Mouse (Mus musculus): ENCODE data around the gene Akna. TPM values are rescaled to one million over a fixed set of nuclear protein-coding genes. Genes with fewer than 3 reads are reported as not detected.
"Not testable (repeated sequence)": the region's sequence is repeated elsewhere in the genome, so short reads cannot be mapped to it uniquely, and the experiment has no call there.

Akna gene
- polyA plus RNA-seq, 2 experiments from 2014 or later: 72.4 to 116 TPM

DNA sequence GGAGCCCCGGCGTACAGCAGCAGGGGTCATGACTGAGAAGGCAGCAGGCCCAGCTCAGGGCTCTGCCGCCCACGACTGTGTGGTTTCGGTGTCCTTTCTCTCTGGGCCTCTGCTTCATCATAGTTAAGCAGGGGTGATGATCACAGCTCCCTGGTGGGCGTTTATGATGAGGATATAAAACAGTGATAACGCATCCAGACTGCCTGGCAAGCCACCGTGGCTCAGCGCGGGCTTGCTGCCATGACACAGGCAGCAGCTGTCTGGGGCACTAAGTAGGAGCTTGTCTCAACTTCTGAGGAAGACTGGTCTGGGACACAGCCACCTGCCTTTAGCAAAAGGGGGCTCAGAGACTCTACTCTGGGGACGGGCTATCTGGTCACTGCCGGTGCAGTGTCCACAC is 19.7 kb downstream of the Akna start:
- no peak for ATAC-seq

DNA sequence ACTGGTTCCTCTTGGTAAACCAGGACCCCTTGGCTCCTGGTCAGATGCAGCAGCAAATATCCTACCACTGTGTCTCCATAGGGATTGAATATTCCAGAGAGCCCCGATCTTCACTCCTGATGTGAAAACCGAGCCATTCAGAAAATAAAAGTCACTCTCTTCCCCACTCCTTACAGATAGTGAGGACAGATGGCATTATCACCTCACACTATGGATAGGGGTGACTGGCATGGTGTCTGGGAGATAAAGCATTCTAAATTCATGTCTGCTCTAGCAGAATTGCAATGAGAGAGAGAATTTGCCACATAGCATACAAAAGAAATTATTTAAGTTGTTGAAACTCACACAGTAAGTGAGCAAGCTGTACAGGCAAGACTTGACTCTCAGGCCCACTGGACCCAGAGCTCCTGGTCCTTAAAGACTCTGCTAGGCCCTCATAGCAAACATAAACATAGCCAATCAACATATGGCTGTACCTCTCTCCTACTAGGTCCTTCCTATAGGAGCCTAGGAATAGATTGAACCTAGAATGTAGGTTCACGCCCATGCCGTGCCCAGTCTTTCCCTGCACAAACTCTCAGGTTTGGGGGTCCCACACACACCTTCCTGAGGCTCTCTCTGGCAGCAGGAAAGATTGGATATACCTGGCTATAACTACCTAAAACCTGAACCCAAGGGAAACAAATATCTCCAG is 20.3 kb downstream of the Akna start:
- no peak for ATAC-seq

DNA sequence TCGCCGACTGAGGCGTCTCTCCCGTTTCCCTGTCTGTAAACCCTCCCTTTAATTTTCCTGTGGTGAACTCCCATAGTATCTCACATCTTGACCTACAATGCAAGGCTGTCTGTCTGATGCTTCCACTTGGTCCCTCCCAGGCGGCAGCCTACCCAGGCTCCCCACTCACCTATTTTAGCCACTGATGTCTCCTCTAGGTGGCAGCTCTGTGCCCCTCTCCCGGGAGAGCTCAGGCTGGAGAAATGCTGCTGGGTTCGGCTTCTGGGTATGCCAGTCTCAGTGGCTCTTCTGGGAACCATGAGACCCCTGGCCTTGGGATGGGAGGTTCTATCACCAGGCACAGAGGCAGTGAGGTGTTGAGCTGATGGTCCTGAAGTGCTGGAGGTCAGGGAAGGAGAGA is 25.7 kb downstream of the Akna start:
- no peak for ATAC-seq

DNA sequence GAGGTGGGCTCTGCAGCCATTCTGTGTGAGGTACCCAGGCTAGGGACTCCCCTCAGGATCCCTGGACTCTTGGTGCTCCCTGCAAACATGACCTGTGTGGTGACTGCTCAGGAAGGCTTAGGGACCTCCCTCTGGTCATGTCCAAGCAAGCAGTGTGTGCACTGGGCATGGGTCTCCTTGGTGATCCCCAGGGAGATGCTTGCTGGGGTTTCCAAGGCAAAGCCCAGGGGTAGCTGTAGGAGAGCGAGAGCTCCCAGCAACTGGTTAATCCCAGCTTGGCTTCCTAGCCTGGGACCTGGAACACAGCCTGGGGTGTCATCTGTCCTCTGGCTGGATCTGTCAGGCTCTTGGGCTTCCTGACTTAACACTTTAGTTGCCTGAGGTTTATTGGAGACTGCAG is 27.8 kb downstream of the Akna start:
- ATAC-seq: no peak

DNA sequence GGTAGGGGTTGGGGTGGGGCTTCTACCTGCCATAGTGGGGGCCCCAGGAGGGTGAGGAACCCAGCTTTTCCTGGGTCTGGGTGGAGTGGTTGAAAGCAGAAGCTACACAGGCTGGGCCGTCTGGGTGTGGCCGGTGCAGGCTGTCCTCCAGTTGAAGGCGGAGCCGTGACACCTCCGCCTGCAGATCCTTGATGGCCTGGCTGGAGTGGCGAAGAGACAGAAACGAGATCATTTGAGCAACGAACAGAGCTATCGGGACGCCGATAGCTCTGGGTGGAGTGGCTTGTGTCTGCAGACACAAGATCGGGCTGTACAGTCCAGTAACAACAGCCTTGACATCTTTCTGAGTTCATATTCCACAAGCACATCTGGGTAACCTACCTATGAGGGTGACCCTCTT is 28.8 kb downstream of the Akna start:
- ATAC-seq: no peak

DNA sequence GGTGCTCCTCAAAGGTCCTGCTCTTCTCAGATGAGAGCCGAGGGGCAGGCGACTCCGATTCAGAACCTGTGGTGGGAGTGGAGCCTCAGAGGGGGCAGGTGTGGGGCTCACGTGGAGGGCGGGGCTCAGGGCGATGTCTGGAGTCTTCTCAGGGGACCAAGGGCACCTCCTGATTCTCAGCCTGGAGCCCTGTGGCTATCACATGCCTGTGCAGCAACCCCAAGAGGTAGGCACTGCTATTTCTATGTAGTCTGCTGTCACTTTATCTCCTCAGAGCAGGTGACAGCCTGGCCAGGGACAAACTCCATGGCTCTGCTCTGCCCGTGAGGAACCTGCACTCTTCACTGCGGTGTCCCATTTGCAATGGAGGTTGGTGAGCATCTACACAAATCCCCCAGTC is 29.8 kb downstream of the Akna start:
- ATAC-seq: no peak

DNA sequence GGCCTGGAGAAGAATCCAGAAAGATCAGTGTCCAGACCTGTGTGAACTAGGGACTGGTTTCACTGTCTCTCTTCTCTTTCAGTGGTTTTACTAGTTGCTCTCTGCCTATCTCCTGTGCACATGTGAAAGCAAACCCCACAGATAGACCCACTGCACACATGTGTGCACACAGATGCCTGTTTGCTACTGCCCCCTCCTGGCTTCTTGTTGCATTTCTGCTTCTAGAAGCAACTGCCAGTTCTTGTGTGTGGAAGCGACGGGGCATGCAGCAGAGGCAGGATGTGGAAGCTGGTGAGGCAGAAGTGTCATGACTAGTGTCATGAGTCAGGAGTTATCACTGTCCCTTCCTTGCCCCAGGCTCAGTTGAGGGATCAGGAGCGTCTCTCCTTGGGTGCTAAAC is 31.3 kb downstream of the Akna start:
- ATAC-seq: peak; percentile 68

DNA sequence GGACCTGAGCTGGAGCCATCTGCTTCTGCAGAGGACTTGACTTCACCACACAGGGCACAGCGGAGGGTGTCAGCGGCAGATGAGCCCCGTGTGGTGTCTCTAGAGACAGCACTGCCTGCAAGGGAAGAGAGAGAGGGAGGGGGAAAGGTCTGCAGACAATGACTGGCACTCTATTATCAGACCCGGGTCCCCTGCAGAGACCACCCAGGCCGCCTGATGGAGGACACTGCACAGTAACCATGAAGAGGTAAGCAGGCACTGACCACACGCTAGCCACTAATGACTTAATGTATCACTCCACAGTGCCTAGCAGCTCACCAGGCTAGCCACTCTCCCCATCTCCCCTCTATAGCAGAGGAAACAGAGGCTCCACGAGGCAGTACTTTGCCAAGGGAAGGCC is 32.3 kb downstream of the Akna start:
- no peak for ATAC-seq

DNA sequence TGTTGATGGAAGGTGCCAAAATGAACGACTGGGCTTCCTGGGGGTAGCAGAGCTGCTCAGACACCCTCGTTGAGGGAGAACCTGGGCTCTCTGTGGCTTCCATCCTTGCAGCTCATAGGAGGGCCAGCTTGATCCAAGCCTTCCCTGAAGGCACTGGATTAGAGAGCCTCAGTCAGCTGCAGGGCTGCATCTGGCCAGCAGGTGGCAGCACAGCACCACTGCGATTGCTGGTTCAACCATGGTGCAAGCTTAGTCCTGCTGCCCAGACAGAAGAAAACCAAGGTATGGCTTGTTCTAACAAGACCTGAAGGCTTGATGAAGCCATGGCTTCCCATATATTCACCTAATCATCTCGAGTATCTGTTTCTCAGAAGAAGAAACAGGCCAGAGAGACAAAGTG is 34.6 kb downstream of the Akna start:
- peak; percentile 61 for ATAC-seq

DNA sequence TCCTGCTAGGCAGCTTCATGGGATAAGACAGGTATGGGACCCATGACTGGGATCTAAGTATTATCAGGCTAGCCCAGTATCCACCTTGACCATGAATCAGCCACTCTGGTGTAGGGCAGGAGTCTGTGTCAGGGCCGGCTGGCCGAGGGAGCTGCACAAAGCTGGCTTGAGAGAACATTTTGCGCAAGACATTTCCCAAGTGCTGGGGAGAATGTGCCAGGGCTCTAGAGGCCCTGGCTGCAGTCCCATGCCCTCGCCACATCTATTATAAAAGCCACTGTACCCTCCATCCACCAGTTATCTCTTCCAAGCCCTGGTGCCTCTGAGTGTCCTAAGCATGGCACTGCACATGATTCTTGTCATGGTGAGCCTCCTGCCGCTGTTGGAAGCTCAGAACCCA is 41.0 kb downstream of the Akna start, which contains the start of gene Orm2:
TSS of gene Orm2 (plus strand) at position 300 of the 400 bp plus-strand sequence.
- no peak for ATAC-seq

DNA sequence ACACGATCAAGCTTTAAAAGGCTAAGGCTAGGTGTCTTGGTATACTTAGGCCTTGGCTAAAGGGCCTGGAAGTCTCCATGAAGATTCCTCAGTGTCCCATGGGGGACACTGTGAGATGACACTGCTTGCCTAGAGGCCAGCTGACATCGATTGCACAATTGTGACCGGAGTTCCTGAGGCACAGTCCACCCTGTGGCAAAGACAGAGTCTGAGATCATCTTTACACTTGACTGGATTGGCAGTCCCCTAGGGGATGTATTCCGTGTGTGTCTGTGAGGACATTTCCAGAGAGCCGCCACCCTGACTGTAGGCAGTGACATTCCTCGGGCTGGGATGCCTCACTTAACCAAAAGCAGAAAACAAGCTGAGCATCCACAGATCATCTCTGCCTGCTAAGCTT is 43.3 kb downstream of the Akna start:
- ATAC-seq: no peak

DNA sequence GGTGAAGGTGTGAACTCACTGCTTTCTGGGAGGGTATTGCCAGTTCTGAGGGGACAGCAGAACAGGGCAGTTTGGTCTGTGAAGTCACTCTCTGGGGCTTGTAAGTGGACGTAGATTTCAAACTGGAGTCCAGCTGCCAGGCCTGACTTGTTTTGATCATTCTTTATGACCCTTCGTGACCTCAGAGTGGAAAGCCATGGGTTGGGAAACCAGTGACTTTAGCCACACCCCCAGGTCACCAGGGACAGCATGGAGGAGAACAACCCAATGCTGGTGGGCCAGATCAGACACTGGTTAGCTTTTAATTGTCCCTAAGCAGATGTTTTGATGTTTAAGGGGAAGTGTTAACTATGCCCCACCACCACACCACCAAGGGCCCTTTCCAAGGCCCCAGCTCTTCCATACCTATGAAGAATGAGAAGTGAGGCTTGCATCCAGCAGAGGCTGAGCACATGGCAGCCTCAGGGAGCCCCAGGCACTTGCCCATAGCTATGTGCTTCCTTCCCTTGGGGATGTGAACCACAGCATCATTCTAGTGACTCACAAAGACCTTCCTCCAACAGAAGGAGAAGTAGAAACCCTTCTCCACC is 46.1 kb downstream of the Akna start:
- ATAC-seq: no peak

DNA sequence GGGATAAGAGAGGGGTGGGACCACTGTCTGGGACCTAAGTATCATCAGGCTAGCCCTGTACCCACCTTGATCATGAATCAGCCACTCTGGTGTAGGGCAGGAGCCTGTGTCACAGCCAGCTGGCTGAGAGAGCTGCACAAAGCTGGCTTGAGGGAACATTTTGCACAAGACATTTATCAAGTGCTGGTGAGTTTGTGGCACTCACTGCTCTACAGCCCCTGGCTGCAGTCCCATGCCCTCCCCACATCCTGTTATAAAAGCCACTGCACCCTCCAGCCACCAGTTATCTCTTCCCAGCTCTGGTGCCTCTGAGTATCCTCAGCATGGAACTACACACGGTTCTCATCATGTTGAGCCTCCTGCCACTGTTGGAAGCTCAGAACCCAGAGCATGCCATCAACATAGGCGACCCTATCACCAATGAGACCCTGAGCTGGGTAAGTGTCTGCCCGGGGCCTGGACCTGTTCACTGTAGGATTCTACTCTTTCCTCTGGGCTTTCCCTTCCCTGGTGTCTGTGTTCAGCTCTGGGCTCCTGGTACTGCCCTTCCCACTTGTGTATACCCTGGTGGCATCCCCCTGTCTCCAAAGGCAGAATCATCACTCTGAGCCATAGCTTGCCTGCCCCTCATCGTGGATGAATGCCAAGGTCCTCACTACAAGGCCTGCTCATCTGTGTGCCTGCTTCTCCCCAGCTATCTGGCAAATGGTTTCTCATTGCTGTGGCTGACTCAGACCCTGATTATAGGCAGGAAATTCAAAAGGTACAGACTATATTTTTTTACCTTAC is 47.1 kb downstream of the Akna start, which contains the start of gene Orm3:
TSS of gene Orm3 (plus strand) at position 286 of the 789 bp plus-strand sequence.
- ATAC-seq: no peak

DNA sequence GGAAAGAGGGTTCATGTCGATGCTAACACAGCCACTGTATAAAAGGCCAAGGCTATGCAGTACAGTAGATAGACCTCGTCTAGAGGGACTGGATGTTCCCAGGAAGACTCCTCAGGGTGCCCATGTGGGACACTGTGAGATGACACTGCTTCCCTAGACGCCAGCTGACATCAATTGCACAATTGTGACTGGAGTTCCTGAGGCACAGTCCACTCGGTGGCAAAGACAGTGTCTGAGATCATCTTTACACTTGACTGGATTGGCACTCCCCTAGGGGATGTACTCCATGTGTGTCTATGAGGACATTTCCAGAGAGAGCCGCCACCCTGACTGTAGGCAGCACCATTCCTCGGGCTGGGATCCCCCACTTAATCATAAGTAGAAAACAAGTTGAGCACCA is 54.6 kb downstream of the Akna start:
- no peak for ATAC-seq

DNA sequence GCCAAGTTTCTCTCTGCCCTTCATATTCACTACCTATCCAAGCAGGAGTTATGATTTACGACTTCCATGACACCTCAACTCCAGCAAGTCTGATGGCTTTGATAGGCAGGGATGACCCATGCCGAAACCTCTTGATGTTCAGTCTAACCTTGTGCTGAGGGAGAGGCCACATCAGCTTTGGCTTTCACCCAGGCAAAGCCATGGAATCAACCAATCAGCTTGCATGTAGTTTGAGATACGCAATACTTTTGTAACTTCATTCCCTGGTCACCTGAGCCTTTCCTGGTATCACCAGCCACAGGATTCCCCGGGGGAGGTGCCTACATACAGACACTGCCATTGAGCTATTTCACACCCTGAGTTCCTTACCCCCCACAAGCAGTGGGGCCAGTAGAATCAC is 56.5 kb downstream of the Akna start:
- no peak for ATAC-seq

DNA sequence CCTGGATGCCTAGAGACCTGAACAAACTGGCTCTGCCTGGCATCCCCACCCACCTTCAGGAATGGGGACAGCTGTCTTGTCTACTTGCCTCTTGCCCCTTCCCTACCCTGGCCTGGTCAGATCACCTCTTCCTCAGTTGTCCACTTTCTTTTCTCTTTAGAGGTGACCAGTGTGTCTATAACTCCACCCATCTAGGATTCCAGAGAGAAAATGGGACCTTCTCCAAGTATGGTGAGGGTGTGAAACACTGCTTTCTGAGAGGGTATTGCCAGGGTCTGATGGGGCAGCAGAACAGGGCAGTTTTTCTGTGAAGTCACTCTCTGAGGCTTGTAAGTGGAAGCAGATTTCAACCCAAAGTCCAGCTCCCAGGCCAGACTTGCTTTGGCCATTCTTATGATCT is 57.9 kb downstream of the Akna start:
- no peak for ATAC-seq

DNA sequence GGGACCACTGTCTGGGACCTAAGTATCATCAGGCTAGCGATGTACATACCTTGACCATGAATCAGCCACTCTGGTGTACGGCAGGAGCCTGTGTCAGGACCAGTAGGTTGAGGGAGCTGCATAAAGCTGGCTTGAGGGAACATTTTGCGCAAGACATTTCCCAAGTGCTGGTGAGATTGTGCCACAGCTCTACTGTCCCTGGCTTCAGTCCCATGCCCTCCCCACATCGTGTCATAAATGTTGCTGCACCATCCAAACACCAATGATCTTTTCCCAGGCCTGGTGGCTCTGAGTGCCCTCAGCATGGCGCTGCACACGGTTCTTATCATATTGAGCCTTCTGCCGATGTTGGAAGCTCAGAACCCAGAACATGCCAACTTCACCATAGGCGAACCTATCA is 58.9 kb downstream of the Akna start, which contains the start of gene Orm1:
TSS of gene Orm1 (plus strand) at position 266 of the 400 bp plus-strand sequence.
- ATAC-seq: no peak

DNA sequence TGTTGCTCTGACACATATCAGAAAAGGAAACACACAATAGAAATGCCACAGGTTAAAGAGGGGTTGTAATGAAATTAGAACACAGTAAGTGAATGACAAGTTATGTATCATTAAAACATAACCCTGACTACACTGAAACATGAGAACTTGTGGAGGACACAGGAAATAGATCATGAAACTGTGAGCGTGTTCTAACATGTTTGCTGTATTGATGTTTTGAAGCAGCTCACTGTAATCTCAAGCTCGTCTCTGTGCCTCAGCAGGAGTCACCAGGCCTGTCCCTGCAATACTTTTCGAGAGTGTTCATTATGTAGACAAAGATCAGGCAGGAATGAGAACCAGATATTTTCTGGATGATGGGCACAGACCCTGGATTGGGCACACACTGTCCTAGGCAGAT is 59.5 kb downstream of the Akna start:
- no peak for ATAC-seq

DNA sequence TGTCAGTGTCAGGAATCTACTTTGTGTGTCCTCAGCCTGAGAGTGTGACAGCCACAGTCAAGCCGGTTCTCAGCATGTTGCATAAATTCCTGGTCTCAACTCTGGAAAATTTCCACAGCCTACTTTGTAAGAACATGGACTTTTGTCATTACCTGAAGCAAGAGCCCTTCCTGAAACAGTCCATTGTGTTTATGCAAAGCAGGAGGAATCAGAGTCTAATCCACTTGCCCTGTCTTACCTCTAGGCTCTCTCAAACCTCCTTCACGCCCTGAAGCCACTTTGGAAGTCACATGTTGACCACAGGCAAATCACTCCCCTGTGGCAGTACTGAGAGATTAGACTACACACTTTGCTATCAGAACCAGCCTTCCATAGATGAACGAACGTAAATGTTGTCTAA is 60.7 kb downstream of the Akna start:
- ATAC-seq: no peak

DNA sequence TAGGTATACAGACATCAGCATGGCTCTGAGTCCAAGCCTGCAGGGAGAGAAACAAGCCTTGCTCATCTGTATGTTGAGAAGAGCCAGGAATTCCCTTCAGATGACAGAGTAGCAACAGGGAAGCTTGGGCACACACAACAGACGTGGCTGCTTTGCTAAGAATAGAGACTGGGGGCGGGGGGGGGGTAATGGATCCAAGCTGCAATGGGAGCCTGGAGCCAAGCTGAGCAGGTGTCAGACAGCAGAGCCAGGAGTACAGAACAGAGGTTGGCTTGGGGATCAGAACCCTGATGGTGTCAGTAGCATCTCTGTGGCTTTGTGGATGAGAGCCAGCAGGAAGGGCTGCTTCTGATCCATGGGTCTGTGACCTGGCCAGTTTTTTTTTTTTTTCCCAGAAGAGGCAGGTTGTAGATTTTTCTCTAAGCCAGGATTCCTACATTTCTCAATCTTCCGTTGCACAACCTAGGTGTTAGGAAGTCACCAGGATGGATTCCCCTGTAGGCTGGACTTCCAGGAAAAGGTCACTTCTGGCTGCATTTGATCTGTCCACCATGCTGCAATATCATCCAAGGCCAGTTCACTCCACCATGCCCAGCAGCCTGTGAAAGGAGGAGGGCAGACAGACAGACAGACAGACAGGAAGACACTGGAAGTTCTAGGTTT is 64.6 kb downstream of the Akna start:
- ATAC-seq: no peak

DNA sequence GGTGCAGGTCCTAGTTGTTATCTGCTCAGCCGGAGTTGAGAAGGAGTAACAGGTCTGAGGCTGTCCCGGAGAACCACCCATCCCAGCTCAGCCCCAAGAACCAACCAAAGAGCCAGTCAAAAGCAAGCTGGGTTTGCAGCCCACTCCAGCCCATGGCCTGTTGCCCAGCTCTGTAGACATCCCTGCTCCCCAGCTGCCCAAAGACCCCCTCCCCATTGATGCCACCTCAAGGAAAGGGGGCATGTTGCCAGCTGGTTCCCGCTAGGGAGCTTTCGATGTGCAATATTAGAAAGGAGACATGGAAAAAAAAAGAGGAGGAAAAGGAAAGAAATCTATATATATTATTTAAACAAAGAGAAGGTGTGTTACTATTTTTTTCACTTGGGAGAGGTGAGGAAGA is 69.8 kb downstream of the Akna start:
- no peak for ATAC-seq

DNA sequence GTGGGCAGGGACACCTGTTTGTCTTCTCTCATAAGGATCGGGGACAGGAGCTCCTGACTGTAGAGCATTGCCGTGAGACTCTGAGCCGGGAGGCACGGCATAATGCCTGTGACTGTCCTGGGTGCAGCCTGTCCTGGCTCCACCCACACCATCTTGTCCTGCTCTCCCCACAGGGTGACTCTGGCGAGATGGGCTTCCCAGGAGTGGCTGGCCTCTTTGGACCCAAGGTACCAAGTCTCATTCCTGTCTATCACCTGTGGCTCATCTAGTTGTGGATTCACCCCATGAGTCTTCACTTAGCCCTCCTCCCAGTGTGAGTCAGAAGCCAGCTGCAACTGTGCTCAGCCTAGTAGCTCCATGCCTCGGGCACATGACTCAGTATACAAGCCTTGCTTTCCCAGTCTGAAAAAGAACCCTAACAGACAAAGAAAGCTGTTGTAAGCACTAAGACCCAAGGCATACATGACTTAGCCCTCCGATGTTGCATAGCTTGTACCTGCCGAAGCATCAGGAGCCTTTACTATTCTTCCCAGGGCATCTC is 79.8 kb downstream of the Akna start:
- ATAC-seq: no peak

DNA sequence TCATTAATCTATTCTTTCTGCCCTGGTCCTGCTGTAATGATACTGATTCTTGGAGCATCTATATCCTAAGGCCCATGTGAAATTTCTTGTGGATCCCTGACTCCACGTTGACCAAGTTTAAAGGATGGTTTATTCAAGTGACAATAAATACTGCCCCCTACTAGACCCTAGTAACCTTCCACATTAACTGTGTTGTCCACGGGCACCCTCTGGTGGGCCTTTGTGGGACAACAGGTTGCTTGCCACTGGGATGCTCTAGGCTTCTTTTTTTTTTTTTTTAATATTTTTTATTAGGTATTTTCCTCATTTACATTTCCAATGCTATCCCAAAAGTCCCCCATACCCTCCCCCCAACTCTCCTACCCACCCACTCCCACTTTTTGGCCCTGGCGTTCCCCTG is 83.6 kb downstream of the Akna start:
- ATAC-seq: not testable (repeated sequence)

Data from activated CD4-positive, CD25-positive, alpha-beta regulatory T cell, adult 4 months (primary cell).